In genomic region chr3:126656173-126656572, GRCm38 (mm10) we compare ENCODE assay signal across 18 mouse cellular contexts.
DNase-seq lines count a peak whose midpoint lies in the region; ATAC-seq and TF ChIP-seq lines count a peak whose summit lies in the region.
"Had no signal": no experiment of that assay in that cellular context is flagged by ENCODE, and none has a peak within 500 bp of the region (broad histone marks: within the 10 kb centered on the region; RNA-seq: fewer than 3 reads in every experiment).

No protein-coding gene starts in this region.

- TF ChIP-seq EP300 in heart, postnatal 0 days (IDR thresholded peaks at IDR 0.05; ENCODE audit: low read depth) = no peak

- H3K9me3 ChIP-seq in heart, postnatal 0 days (replicated peaks; ENCODE audit: control insufficient read depth, low read length) = no peaks in the 10 kb centered on the region
- no peaks in the 10 kb centered on the region for H3K9me3 ChIP-seq in midbrain, embryonic 14.5 days (ENCODE audit: control insufficient read depth, low read length)
- no peaks in the 10 kb centered on the region for H3K9me3 ChIP-seq in midbrain, embryonic 16.5 days (replicated peaks; ENCODE audit: control insufficient read depth, low read length, poor library complexity, severe bottlenecking)
- H3K9me3 ChIP-seq: embryonic facial prominence, embryonic 15.5 days; limb, embryonic 15.5 days had no signal

- no peaks in the 10 kb centered on the region for H3K36me3 ChIP-seq in heart, postnatal 0 days (replicated peaks; ENCODE audit: control insufficient read depth, insufficient read depth, low read length)
- H3K36me3 ChIP-seq in midbrain, embryonic 14.5 days (ENCODE audit: control insufficient read depth, insufficient read depth, low read length) = no peaks in the 10 kb centered on the region
- H3K36me3 ChIP-seq in midbrain, embryonic 16.5 days (ENCODE audit: control insufficient read depth, insufficient read depth, low read length) = no peaks in the 10 kb centered on the region
- H3K36me3 ChIP-seq: embryonic facial prominence, embryonic 15.5 days; limb, embryonic 15.5 days had no signal

- peak overlapping the region; percentile 31; the same call in 1 of the 2 replicates for H3K27ac ChIP-seq in gastrocnemius, adult 2 months
- H3K27ac ChIP-seq in heart, postnatal 0 days (ENCODE audit: low read depth) = peak overlapping the region; percentile 68
- no peak overlapping the region for H3K27ac ChIP-seq in midbrain, embryonic 14.5 days (replicated peaks; ENCODE audit: low read depth, low read length)
- H3K27ac ChIP-seq in midbrain, embryonic 16.5 days (ENCODE audit: low read length) = no peak overlapping the region
- H3K27ac ChIP-seq in left cerebral cortex, adult 2 months = no peak overlapping the region
- H3K27ac ChIP-seq: embryonic facial prominence, embryonic 15.5 days; limb, embryonic 15.5 days had no signal

- intact Hi-C loops in gastrocnemius, adult 2 months (cut with DNase I) = no loop called here
- intact Hi-C loops in left cerebral cortex, adult 2 months (cut with DNase I) = no loop called here

- no peak for DNase-seq in gastrocnemius, adult 2 months
- no peak for DNase-seq in gastrocnemius, adult 18-20 months (ENCODE audit: low spot score)
- no peak for DNase-seq in heart, postnatal 0 days (ENCODE audit: low spot score)
- no peak for DNase-seq in heart, adult 11 months
- DNase-seq in midbrain, embryonic 14.5 days = no peak
- peak; percentile 23 for DNase-seq in induced T-regulatory cell, adult 2 months (ENCODE audit: low read depth)
- no peak for DNase-seq in left cerebral cortex, adult 2 months (ENCODE audit: extremely low spot score in 1 of 2, low spot score in 2 of 2)
- DNase-seq: adrenal gland, postnatal 36 days; cerebellum, adult 8-10 months; gastrocnemius, postnatal 10 days; heart, postnatal 36 days; kidney, adult 2 months; kidney, postnatal 36 days; lung, postnatal 10 days; thymus, postnatal 4 days had no signal

- H3K27me3 ChIP-seq in heart, postnatal 0 days (ENCODE audit: control insufficient read depth, insufficient read depth, low read length) = no peaks in the 10 kb centered on the region
- no peaks in the 10 kb centered on the region for H3K27me3 ChIP-seq in midbrain, embryonic 14.5 days (ENCODE audit: control insufficient read depth, insufficient read depth, low read length)
- no peaks in the 10 kb centered on the region for H3K27me3 ChIP-seq in midbrain, embryonic 16.5 days (ENCODE audit: control insufficient read depth, insufficient read depth, low read depth, low read length)
- H3K27me3 ChIP-seq: embryonic facial prominence, embryonic 15.5 days; limb, embryonic 15.5 days had no signal

- no peak overlapping the region for H3K4me2 ChIP-seq in heart, postnatal 0 days (ENCODE audit: low read depth, low read length)
- H3K4me2 ChIP-seq in midbrain, embryonic 14.5 days (ENCODE audit: low read length) = no peak overlapping the region
- H3K4me2 ChIP-seq in midbrain, embryonic 16.5 days (ENCODE audit: low read length) = no peak overlapping the region
- H3K4me2 ChIP-seq: embryonic facial prominence, embryonic 15.5 days; limb, embryonic 15.5 days had no signal

- H3K4me3 ChIP-seq in gastrocnemius, adult 2 months = no peak overlapping the region
- no peak overlapping the region for H3K4me3 ChIP-seq in heart, postnatal 0 days (ENCODE audit: low read depth, low read length)
- no peak overlapping the region for H3K4me3 ChIP-seq in midbrain, embryonic 14.5 days (replicated peaks; ENCODE audit: low read depth, low read length)
- H3K4me3 ChIP-seq in midbrain, embryonic 16.5 days (ENCODE audit: low read depth, low read length) = no peak overlapping the region
- no peak overlapping the region for H3K4me3 ChIP-seq in left cerebral cortex, adult 2 months
- H3K4me3 ChIP-seq: embryonic facial prominence, embryonic 15.5 days; limb, embryonic 15.5 days had no signal

- H3K4me1 ChIP-seq in heart, postnatal 0 days (ENCODE audit: control insufficient read depth, insufficient read depth) = peaks cover 53% of the 10 kb centered on the region
- no peaks in the 10 kb centered on the region for H3K4me1 ChIP-seq in midbrain, embryonic 14.5 days (ENCODE audit: control insufficient read depth, insufficient read depth, low read length)
- no peaks in the 10 kb centered on the region for H3K4me1 ChIP-seq in midbrain, embryonic 16.5 days (ENCODE audit: control insufficient read depth, insufficient read depth, low read length)

- ATAC-seq in heart, postnatal 0 days (ENCODE audit: insufficient read depth, low read depth) = no peak
- ATAC-seq in midbrain, embryonic 14.5 days (ENCODE audit: low FRiP score, low TSS enrichment) = peak; percentile 11; the same call in 1 of the 2 replicates
- no peak for ATAC-seq in midbrain, embryonic 16.5 days

- TF ChIP-seq CTCF in gastrocnemius, adult 2 months (IDR thresholded peaks at IDR 0.05) = no peak
- no peak for TF ChIP-seq CTCF in heart, postnatal 0 days (IDR thresholded peaks at IDR 0.05; ENCODE audit: low read depth)
- no peak for TF ChIP-seq CTCF in left cerebral cortex, adult 2 months (IDR thresholded peaks at IDR 0.05)

- WGBS in heart, postnatal 0 days = 43% methylated on average over 3 of the region's 3 CpGs
- 49% methylated on average over 3 of the region's 3 CpGs for WGBS in midbrain, embryonic 14.5 days
- WGBS in midbrain, embryonic 16.5 days = 49% methylated on average over 3 of the region's 3 CpGs

- H3K9ac ChIP-seq in heart, postnatal 0 days (replicated peaks; ENCODE audit: low read depth, low read length) = no peak overlapping the region
- H3K9ac ChIP-seq in midbrain, embryonic 14.5 days (replicated peaks; ENCODE audit: low read length) = no peak overlapping the region
- H3K9ac ChIP-seq in midbrain, embryonic 16.5 days (ENCODE audit: low read depth, low read length) = no peak overlapping the region
- H3K9ac ChIP-seq: embryonic facial prominence, embryonic 15.5 days; limb, embryonic 15.5 days had no signal

Comparison
In these comparisons a context has a peak if more than half of its experiments do, and no peak if none do; other contexts are left out.
1. H3K27ac ChIP-seq: peak in gastrocnemius, adult 2 months (single experiment) and heart, postnatal 0 days (single experiment); none in midbrain, embryonic 14.5 days (single experiment), midbrain, embryonic 16.5 days (single experiment) and left cerebral cortex, adult 2 months (single experiment).